Mouse (Mus musculus) right cerebral cortex, postnatal 25 days (tissue): ENCODE data around the gene Atoh8.
A peak's percentile ranks its signal among the peaks of the same experiment; 100 is the strongest.

Experiments
- DNase-seq: peaks from one replicate; pipeline ENCODE4 v3.0.0; 2022

Gene Atoh8

DNA sequence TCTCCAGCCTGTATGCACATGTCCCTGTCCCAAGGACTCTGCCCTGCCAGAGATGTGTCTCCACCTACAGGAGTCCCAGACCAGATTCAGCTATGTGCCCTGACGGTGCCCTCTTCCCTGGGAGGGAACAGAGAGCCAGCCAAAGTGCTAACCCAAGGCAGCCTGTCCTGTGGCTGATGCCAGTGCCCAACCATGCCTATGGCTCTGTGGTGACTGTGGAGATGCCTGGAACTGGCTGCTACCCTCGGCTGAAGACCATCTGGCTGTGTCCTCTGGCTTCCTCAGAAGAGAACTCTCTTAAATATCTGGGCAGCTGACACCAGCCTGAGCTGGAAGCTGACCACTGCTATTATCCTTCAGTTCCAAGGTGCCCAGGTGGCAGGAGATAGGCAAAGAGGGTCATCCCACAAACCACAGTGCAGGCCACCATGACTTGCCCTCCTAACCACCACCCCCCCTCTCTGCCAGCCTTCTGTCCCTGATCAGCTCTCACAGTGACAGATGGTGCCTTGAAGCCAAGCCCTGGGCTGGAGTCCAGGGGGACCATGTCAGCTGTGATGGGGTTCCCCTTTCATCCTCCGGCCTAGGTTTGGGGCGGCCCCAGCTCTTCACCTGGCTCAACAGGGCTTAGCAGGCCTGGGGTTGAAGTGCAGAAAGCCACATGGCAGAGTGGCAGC is 18.7 kb upstream of the Atoh8 start:
- no peak for DNase-seq

- DNase-seq: no peak
These were observed 17.8 kb upstream of the Atoh8 start for GRCm38 (mm10) chr6:72253168-72253567.

DNA sequence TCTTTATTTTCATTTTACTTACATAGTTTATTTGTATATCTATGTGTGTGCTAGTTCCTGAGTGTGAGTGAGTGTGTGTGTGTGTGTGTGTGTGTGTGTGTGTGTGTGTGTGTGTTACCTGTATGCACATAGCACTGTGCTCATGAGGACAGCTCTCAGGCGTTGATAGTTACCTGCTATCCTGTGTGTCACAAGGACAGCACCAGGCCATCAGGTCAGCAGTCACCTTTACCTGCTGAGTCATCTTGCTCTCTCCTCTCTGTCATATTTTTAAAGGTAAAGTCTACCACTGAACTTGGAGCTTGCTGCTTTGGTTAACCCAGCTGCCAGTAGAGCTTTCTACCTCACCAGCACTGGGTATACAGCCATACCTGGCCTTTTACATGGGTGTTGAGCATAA is 17.1 kb upstream of the Atoh8 start:
- no peak for DNase-seq

DNA sequence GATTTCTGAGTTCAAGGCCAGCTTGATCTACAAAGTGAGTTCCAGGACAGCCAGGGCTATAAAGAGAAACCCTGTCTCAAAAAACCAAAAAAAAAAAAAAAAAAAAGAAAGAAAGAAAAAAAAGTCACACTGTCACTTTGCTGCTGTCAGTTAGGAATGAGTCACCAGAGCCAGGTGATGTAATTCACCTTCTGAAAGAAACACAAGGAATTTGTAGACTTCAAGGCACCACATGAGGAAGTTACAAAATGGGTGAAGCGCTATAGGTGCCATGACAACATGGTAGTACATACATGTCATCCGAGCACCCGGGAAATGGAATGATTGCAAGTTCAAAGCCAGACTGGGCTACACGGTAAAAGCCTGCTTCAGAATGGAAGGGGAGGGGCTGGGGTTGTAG is 14.6 kb upstream of the Atoh8 start:
- no peak for DNase-seq

- DNase-seq: no peak
These were observed 13.0 kb upstream of the Atoh8 start for GRCm38 (mm10) chr6:72248150-72248914.

DNA sequence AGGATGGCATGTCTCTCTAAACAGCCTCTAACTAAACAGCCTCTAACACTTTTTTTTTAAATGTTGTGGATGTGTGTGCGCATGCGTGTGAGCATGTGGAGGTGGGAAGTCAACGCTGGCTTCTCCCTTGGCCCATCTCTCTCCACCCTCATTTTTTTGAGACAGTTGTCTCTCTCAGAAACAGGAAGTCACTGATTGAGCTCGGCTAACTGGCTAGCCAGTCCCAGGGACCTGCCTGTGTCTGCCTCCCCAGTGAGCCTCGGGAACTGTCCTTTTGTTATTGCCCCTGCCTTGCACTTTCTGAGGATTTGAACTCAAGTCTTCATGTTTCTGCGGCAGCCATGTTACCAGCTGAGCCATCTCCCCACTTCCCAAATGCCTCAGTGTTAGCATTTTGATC is 10.9 kb upstream of the Atoh8 start:
- no peak for DNase-seq

GRCm38 (mm10) chr6:72244569-72245285 is 9.3 kb upstream of the Atoh8 start:
- no peak for DNase-seq

DNA sequence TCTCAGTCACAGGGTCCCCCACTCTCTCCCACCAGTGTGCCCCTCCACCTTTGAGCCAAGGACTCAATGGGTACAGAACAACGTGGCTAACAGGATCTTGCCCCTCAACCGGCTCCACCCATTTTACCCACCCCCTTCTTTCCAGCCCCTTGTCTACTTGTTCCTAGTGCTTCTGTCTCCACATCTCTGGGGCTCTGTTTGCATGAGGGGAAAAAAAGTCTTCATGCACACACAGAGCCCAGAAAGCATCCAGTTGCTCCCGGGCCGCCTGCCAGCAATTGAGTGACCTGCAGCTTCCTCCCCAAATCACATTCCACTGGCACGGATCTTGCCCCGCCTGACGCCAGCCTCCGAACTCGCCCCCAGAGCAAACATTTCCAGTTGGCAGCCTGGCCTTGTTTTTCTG is 8.8 kb upstream of the Atoh8 start:
- peak; percentile 55 for DNase-seq

DNA sequence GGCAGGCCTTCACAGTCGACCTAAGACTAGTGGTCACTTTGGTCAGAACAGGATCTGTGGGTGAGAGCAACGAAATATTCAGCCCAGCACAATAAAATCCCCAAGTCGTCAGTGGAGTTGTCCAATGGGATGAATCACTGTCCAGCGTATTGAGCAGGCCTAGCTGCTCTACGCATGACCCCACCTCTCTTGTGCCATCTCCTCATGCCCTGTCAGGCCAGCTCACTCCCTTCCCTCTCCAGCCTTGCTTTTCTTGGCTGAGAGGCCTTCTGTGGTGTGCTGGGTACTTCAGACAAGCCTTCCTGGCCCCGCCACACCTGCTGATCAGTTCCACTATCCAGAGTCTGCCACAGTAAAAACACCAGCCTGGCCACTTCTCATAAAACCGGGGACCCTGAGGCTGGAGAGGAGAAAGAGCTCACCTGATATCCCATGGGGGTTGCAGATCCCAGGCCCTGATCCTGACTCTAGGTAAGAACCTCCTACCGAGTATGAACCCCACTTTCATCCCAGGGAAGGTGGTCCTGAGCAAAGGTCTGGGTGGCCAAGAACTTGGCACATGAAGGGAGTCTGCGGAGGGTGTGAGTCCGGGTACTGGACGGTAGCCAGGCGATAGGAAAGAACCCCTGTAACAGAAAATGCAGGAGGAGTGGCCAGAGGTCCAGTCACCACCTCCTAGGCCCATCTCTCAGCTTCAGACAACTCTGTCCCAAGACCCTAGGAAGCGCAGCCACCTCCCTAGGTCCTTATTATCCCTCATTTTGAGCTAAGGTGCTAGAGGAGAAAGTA is 7.3 kb upstream of the Atoh8 start:
- DNase-seq: no peak

GRCm38 (mm10) chr6:72241843-72242154 is 6.4 kb upstream of the Atoh8 start:
- no peak for DNase-seq

DNA sequence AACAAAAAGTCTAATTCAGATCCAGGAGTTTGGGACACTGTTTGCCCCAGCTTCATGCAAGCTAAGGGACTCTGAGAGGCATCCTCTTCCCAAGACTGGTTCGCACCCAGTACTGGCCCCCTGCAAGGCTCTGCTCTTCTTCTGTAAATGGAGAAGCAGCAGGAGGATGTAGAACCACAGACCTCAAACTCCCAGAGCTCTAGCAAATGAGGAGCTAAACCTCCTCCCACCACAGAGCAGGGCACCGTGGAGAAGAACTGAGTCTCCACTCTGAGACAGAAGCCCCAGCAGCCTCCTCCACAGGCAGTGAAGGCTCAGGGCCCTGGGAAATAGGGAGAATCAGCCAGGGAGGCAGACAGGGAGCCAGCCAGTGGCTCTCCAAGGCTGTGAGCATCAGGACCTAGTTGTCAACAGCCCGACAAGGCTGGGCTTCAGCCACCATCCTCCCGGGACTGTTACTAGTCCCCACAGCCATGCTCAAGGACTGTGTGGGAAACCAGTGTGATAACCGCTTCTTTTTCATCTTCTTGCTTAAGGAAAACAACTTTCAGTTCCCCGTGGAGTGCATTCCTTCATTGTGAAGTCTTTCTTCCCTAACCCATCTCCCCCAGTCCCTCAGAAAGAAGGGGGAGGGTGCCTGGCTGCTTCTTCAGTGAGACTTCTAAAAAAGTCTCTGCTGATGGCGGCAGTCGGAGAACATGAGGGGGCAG is 5.9 kb upstream of the Atoh8 start:
- DNase-seq: no peak

GRCm38 (mm10) chr6:72240042-72240441 is 4.7 kb upstream of the Atoh8 start:
- DNase-seq: no peak

- DNase-seq: peak; percentile 61
These were observed 1.7 kb upstream of the Atoh8 start for GRCm38 (mm10) chr6:72237035-72237434.

- no peak for DNase-seq
These were observed 530 bp upstream of the Atoh8 start for GRCm38 (mm10) chr6:72235807-72236407.

GRCm38 (mm10) chr6:72234372-72235097 is 842 bp downstream of the Atoh8 start:
- DNase-seq: peak; percentile 36

DNA sequence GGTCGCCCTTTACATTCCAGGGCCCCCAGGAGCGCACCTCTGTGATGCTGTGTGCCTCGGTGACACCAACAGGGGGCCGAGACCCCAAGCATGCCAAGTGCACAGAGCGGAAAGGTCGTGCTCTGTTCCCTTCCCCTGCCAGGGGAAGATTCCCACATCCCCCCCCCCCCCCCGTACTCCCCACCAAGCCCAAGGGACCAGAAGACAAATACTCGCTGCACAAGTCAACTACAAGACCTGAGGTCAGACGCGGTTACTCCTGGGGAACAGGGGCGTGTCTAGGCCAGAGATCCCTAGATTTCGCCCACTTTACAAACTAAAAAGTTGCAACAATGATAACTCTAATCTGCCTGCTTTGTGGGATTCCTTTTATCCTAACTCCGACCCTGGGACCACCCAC is 1.4 kb downstream of the Atoh8 start:
- DNase-seq: no peak

- no peak for DNase-seq
These were observed 2.5 kb downstream of the Atoh8 start for GRCm38 (mm10) chr6:72232870-72233269.

DNA sequence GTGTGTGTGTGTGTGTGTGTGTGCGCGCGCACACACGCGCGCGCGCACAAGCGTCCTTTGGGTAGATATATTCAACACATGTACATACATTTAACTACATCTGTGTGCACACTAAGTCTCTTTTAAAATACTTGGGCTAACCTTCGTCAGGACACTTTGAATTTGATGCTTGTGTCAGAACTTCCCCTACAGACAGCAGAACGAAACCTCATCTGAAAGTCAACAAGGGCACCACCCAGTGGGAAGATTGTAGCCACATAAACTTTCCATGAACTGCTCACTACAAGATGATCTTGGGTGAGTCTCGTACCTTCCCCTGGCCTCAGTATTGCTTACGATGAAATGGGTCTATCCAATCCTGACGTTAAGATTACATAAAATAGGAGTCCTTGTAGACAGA is 3.0 kb downstream of the Atoh8 start:
- DNase-seq: no peak

- DNase-seq: no peak
These were observed 4.5 kb downstream of the Atoh8 start for GRCm38 (mm10) chr6:72230875-72231274.

DNA sequence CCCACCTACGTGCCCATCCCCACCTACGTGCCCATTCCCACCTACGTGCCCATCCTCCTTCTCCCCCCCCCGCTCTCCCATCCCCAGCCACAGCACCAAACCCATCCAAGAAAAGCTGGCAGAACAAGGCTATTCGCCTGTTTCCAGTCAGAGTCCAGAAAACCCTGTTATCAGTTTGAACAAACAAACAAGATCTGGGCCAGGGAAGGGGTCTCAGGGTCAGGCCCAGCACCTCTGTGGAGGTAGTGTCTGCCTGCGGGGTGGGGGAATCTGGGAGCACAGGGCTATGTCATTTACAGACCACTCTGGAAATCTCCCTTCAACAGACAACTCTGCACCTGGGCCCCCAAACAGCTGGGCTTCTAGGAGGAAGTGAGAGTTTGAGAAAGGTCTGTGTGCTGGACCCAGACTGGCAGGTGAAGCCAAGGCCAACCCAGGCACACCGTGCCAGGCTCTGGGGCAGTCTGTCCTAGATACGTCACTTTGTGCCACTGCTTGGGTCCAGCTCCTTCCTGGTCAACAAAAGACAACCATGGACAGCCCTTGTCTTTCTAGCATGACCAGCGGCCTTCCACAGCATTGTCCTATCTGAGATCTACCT is 7.6 kb downstream of the Atoh8 start:
- DNase-seq: no peak

- DNase-seq: no peak
These were observed 8.4 kb downstream of the Atoh8 start for GRCm38 (mm10) chr6:72227011-72227410.
